25 mouse cellular contexts compared by ENCODE assay signal in genomic region chr2:112517218-112517617, GRCm38 (mm10). TPM values are rescaled to one million over a fixed set of nuclear protein-coding genes. Genes with fewer than 3 reads are reported as not detected.
"Had no signal": no experiment of that assay in that cellular context is flagged by ENCODE, and none has a peak within 500 bp of the region (broad histone marks: within the 10 kb centered on the region; RNA-seq: fewer than 3 reads in every experiment).

No protein-coding gene starts in this region.

- H3K4me3 ChIP-seq: lung, embryonic 15.5 days; megakaryocyte, embryonic 14.5 days; midbrain, embryonic 13.5 days; midbrain, embryonic 15.5 days; neural tube, embryonic 12.5 days; stomach, embryonic 15.5 days had no signal

- H3K27ac ChIP-seq: lung, embryonic 15.5 days; macrophage; midbrain, embryonic 13.5 days; midbrain, embryonic 15.5 days; neural tube, embryonic 12.5 days; stomach, embryonic 15.5 days; stomach, postnatal 0 days had no signal

- H3K4me2 ChIP-seq: lung, embryonic 15.5 days; midbrain, embryonic 11.5 days; midbrain, embryonic 13.5 days; midbrain, embryonic 15.5 days; neural tube, embryonic 12.5 days; stomach, embryonic 15.5 days had no signal

- ATAC-seq: lung, postnatal 0 days; midbrain, embryonic 13.5 days; midbrain, embryonic 15.5 days had no signal

- H3K27me3 ChIP-seq: lung, embryonic 15.5 days; megakaryocyte, embryonic 14.5 days; midbrain, embryonic 13.5 days; midbrain, embryonic 15.5 days; neural tube, embryonic 12.5 days; stomach, embryonic 15.5 days had no signal

- DNase-seq: lung, adult 2 months; lung, postnatal 14 days; lung, postnatal 36 days; right cerebral cortex, postnatal 25 days; right cerebral cortex, postnatal 4 days; spleen, adult 18-20 months; thymus, adult 2 months; thymus, postnatal 25 days; thymus, postnatal 4 days had no signal

- H3K36me3 ChIP-seq: lung, embryonic 15.5 days; midbrain, embryonic 13.5 days; midbrain, embryonic 15.5 days; neural tube, embryonic 12.5 days; stomach, embryonic 15.5 days had no signal

- H3K9ac ChIP-seq: lung, embryonic 15.5 days; midbrain, embryonic 13.5 days; midbrain, embryonic 15.5 days; neural tube, embryonic 12.5 days; stomach, embryonic 15.5 days had no signal

- H3K9me3 ChIP-seq: lung, embryonic 15.5 days; megakaryocyte, embryonic 14.5 days; midbrain, embryonic 13.5 days; midbrain, embryonic 15.5 days; neural tube, embryonic 12.5 days; stomach, embryonic 15.5 days had no signal

- H3K4me1 ChIP-seq: lung, embryonic 15.5 days; midbrain, embryonic 13.5 days; midbrain, embryonic 15.5 days; neural tube, embryonic 12.5 days; stomach, embryonic 15.5 days had no signal

RNA-seq across cellular contexts. Expression of gene Chrm5, which starts 36.6 kb away (rescaled TPM):
- total RNA-seq: megakaryocyte progenitor cell, adult 5-6 weeks; monocyte, adult 5-6 weeks; neutrophil, adult 5-6 weeks had no signal
- polyA plus RNA-seq: lung, adult 2 months; lung, embryonic 15.5 days; lung, postnatal 0 days; macrophage; midbrain, embryonic 11.5 days; small intestine, adult 2 months; stomach, embryonic 15.5 days; stomach, postnatal 0 days; testis, adult 2 months; thymus, adult 2 months; urinary bladder, adult 2 months had no signal
